Mouse (Mus musculus) spleen, embryonic (tissue): Measurements from ENCODE around the gene Gngt2.

ENCODE experiments used
- CTCF ChIA-PET: fragments of 350-600 bp; sonication (Branson Sonifier 250); formaldehyde crosslinking; loops from one replicate; lab custom pipeline; 2022; lab: Charles Lee

The Gngt2 gene

DNA sequence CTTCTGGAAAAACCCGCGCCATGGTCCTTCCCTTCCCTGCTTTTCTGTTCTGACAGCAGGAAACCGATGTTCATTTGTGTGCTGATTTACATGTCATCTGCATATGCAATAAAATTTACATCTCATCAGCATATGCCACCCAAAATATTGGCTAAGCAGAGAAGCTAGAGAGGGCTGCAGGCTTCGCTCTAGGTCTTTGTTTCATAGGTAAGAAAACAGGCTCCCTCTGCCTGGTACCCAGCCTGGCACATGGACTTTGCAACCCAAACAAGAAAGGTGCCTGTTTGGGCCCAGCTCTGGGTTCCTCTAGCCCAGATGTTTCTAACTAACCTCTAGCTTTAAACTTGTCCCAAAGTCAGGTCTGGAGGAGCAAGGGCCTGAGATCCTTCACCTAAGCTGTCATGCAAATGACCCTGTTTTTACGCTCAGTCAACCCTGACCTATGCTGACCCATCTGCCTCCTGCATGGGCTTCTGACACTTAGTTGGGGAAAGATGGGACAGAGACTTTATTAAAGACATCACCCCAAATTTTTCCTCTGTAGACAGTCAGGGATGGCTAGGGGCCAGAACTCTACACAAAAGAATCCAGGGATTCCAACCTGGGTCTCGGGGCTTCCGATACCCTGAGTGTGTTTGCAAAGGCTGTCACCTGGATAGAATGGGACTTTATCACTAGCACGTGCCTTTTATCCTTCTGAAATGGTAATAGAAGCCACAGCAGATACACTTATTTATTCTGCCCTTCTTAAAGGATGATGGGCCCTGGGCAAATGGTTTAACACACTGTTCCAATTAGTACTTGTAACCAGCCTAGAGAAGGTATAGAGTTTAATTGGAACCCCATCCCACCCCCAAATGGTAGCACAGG is 2.2 kb downstream of the Gngt2 start:
- CTCF ChIA-PET, result interaction anchor here (0.6 to 1.6 kb wide), 3 partner anchors 10 to 22 kb away, joined by 3 to 4 read pairs (median 4); no protein-coding TSS in a partner anchor

GRCm38 (mm10) chr11:95840694-95841497 is 3.9 kb downstream of the Gngt2 start:
- CTCF ChIA-PET, result interaction anchor here (0.6 to 1.6 kb wide), 3 partner anchors 12 to 13 kb away, joined by 4 to 5 read pairs (median 4); no protein-coding TSS in a partner anchor

DNA sequence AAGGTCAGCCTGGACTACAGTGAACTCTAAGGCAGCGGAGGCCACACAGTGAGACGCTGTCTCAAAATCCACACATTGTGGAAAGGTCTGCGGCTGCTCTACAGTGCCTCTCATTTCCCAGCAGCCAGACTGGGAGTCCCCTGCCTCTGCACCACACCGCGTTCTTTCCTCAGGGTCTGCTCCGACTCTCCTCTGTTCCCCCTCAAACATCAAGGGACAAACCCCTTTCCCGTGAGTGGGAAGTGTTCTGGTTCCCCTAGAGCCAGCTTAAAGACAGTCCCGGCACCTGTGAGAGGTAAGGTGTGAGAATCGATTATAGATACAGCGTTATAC is 4.4 kb downstream of the Gngt2 start:
- CTCF ChIA-PET, result interaction anchor here (0.6 kb wide), 1 partner anchor 14 kb away, joined by 5 read pairs; no protein-coding TSS in a partner anchor

DNA sequence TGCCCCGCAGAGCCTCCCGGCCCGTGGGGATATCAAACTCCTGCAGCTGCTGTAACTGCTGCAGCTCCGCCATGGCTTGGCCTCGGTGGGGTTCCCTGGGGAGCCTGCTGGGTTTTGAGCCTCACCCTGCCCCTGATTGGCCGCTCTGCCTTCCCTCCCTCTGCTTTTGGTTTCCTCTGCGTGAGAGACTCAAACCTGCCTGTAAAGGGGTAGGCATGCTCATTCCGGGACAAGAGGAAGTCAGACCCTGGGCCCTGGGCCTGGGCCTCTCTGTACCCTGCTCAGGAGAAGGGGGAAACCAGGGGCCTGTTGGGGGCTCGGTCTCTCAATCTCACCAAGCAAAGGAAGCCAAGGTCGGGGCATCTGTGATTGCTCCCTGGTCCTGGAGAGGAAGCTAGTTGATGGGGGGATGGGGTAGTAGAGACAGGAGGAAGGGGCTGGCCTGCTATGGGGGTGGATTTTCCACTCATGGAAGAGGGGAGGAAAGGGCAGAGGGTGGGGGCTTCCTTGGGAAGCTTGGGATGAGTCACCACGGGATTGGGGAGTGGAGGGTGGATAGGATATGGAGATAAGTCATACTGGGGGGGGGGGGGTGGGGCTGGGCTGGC is 5.2 kb downstream of the Gngt2 start, which contains the start of gene Abi3:
Gene Abi3 (minus strand): TSS at position 403 of the 608 bp plus-strand sequence.
- CTCF ChIA-PET, result interaction anchor here (1.0 kb wide), 1 partner anchor 14 kb away, joined by 8 read pairs; no protein-coding TSS in a partner anchor

DNA sequence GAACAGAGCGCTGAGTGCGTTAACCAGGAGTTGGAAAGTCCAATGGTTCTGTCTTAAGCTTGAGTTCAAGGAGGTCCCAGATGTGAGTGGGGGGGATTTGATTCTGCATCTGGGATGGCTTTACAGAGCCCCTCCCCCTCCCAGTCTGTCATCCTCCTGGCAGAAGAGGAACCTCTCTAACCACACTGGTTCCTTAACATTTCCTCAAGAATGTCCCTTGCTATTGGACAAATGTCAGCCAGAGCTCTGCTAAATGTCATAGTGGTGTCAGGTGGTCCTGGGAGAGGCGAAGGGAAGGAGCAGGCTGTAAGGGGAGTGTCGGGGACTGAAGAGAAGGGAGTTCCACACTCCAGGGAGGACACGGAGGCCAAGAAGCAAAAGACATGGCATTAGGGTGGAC is 5.9 kb downstream of the Gngt2 start:
- CTCF ChIA-PET, result interaction anchor here (1.6 kb wide), 1 partner anchor 9 kb away, joined by 6 read pairs; no protein-coding TSS in a partner anchor

GRCm38 (mm10) chr11:95843421-95843950 is 6.5 kb downstream of the Gngt2 start:
- CTCF ChIA-PET, result interaction anchor here (0.5 to 1.6 kb wide), 2 partner anchors 10 to 1711 kb away, joined by 3 to 6 read pairs; no protein-coding TSS in a partner anchor

- CTCF ChIA-PET, result interaction anchor here (1.0 kb wide), 1 partner anchor 9 kb away, joined by 3 read pairs; no protein-coding TSS in a partner anchor
Observed at GRCm38 (mm10) chr11:95844935-95845334, 7.9 kb downstream of the Gngt2 start.

- CTCF ChIA-PET, result interaction anchor here (0.7 kb wide), 1 partner anchor 26 kb away, joined by 5 read pairs; the partner anchor contains the start of gene Phospho1
Observed at GRCm38 (mm10) chr11:95850898-95851297, 13.9 kb downstream of the Gngt2 start.

DNA sequence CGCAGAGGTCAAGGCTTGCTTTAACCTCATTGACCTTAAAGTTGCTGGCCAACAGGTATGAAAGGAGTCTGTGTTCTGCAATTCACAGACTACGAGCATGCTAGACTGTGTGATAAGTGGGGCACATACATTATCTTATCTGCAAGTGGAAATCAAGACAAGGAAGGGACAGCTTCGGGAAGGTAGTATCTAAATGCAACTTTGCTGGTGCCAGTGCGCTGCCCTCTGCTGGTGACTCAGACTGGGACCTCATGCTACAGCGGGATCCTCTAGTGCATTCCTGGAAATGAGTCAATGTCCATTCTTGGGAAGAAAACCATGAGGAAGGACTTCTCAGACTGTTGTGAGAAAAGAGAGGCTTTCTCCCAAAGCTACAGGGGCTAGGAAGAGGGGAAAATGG is 16.7 kb downstream of the Gngt2 start:
- CTCF ChIA-PET, result interaction anchor here (1.1 to 2.0 kb wide), 5 partner anchors 13 to 28 kb away, joined by 3 to 15 read pairs (median 4); no protein-coding TSS in a partner anchor

- CTCF ChIA-PET, result interaction anchor here (0.6 to 0.7 kb wide), 2 partner anchors 30 to 33 kb away, joined by 4 read pairs; partner anchors contain the start of gene Phospho1
Observed at GRCm38 (mm10) chr11:95857306-95857705, 20.3 kb downstream of the Gngt2 start.

DNA sequence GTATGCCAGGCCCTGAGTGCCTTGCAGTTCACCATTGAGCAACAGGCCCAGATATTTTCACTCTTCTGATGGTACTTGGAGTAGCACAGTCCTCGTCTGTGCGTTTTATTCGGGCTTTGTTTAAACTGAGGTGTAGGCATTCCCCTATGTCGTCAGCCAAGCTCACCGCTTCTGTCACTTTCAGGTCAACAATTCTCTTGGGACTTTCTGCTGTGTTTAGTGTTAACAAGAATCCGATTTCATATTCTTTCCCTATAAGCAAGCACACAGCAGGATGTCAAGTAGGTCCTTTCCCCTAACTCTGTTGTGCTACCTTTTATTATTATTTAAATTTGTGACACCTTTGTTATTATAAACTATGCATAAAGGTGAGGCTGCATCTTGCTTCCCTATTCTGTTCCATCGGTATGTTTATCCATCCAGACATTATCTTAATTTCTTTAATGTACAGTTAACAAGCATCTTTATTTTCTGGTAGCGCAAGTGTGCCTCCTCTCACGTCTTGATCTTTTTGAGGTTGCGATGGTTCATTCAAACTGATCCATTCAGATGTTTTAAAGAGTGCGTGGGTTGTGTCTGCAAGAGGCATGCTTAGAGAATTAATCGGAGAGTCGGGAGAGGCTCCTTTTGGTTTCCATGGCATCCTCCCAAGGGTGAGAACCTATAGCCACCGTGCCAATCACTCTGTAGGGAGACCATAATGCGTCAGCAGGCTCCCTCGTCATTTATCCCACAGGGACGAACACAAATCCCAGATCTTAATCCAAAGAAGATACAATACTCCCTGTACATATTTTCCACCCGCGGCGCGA is 20.9 kb downstream of the Gngt2 start:
- CTCF ChIA-PET, result interaction anchor here (0.7 kb wide), 1 partner anchor 33 kb away, joined by 4 read pairs; the partner anchor contains the start of gene Phospho1

GRCm38 (mm10) chr11:95858528-95859467 is 21.8 kb downstream of the Gngt2 start:
- CTCF ChIA-PET, result interaction anchor here (0.6 kb wide), 1 partner anchor 1245 kb away, joined by 3 read pairs; no protein-coding TSS in a partner anchor

DNA sequence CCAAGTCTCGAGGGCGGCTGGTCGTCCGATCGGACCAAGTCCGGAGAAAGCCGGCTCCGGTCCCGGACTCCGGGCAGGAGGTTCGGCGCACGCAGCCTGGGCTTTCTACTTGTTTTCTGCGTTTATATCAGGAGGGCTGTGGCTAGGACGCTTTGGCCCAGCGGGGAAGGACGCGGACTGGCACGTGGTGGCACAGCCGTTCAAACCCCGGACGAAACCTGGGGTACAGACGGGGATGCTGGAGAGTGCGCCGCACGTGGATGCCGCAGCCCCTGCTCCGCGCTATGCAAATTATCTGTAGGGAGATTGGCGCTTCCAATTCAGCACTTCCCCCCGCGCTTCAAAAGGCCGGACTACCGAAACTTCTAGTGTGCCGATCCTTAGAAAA is 22.4 kb downstream of the Gngt2 start:
- CTCF ChIA-PET, result interaction anchor here (0.6 kb wide), 1 partner anchor 1245 kb away, joined by 3 read pairs; no protein-coding TSS in a partner anchor

- CTCF ChIA-PET, result no interaction called here
Observed at GRCm38 (mm10) chr11:95860071-95860490, 23.1 kb downstream of the Gngt2 start.

GRCm38 (mm10) chr11:95861397-95861796 is 24.4 kb downstream of the Gngt2 start:
- CTCF ChIA-PET, result interaction anchor here (0.6 kb wide), 1 partner anchor 21 kb away, joined by 3 read pairs; no protein-coding TSS in a partner anchor

DNA sequence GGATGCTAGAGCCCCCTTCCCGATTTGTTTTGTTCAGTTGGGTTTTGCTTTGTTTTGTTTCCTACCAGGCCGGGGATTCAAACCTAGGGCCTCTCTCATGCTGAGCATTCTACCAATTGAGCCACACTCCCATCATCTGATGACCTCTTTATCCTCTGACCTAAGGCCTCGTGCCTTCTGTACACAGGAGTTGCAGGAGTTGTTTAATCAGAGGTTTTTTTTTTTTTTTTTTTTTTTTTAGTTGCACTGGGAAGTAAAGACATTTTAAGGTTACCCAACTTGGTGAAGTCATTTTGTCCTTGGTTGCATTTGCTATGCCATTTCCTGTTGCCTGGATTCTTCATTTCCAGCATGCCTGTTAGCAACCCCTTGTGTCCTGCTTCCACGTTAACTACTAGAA is 32.4 kb downstream of the Gngt2 start:
- CTCF ChIA-PET, result no interaction called here

- CTCF ChIA-PET, result interaction anchor here (0.6 kb wide), 1 partner anchor 11 kb away, joined by 3 read pairs; no protein-coding TSS in a partner anchor
Observed at GRCm38 (mm10) chr11:95869918-95870470, 33.0 kb downstream of the Gngt2 start.

DNA sequence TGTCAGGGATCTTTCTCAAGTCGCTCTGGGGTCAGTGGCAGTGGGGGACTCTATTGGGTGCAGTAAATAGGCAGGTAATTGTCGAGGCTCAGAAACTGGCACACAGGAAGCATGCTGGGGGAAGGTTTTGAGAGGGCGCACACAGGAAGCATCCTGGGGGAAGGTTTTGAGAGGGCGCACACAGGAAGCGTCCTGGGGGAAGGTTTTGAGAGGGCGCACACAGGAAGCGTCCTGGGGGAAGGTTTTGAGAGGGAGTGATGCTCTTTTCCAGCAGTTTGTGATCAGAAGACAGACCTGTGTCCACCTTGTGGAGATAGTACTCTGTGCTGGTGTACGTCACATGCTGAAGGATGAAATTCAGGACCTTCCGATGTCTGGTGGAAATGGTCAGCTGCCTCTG is 38.8 kb downstream of the Gngt2 start:
- CTCF ChIA-PET, result interaction anchor here (0.7 kb wide), 2 partner anchors 41 to 110 kb away, joined by 4 read pairs; no protein-coding TSS in a partner anchor
